Mouse (Mus musculus) olfactory bulb, adult 2 months (tissue): ENCODE measurements at regions not wholly inside any gene's neighbourhood (a gene's known extent, or its start where the extent isn't known, plus 50 kb on each side); places are given as distances from the start of the nearest gene placed in this dataset.
"Not testable (repeated sequence)": the region's sequence is repeated elsewhere in the genome, so short reads cannot be mapped to it uniquely, and the experiment has no call there.

Experiments
- H3K27ac ChIP-seq: fragments of 200-500 bp; 2 replicates; pipeline ENCODE4 v1.5.1; 2012; ENCODE audit warnings: low read depth, low read length; ENCODE audit not compliant: insufficient read depth
- H3K4me1 ChIP-seq: fragments of 200-500 bp; 2 replicates; pipeline ENCODE4 v1.6.1; 2012; ENCODE audit warnings: low read length; ENCODE audit not compliant: control insufficient read depth, insufficient read depth
- H3K4me3 ChIP-seq: fragments of 200-500 bp; 2 replicates; pipeline ENCODE4 v1.5.1; 2012; ENCODE audit warnings: mild to moderate bottlenecking, low read depth, low read length, moderate library complexity; ENCODE audit not compliant: insufficient read depth
- CTCF ChIP-seq: fragments of 200-500 bp; IDR thresholded peaks from 2 replicates; pipeline ENCODE4 v1.5.1; 2012; ENCODE audit warnings: low read depth, mild to moderate bottlenecking, low read length, moderate library complexity; ENCODE audit not compliant: insufficient read depth
- POLR2A ChIP-seq: fragments of 200-500 bp; IDR thresholded peaks from 2 replicates; pipeline ENCODE4 v1.6.1; 2012; ENCODE audit warnings: mild to moderate bottlenecking, low read depth, low read length, moderate library complexity; ENCODE audit not compliant: insufficient read depth
- WGBS: fragments of 180-500 bp; shearing (Covaris S2); methylation state at CpG from one replicate; pipeline ENCODE4 v1.1.7; 2018; 5-methylcytosine and 5-hydroxymethylcytosine counted together

GRCm38 (mm10) chr16:15119799-15120198 is 197.5 kb upstream of the Gm21897 start:
- WGBS, result 81% methylated on average over 1 of the region's 1 CpGs
- no peaks in the 10 kb centered on the region for H3K4me1 ChIP-seq
- H3K27ac ChIP-seq, result no peak overlapping the region

GRCm38 (mm10) chr16:15128996-15129395 is 188.3 kb upstream of the Gm21897 start:
- TF ChIP-seq CTCF (no peak), POLR2A (no peak)
- 82% methylated on average over 2 of the region's 2 CpGs for WGBS
- H3K4me3 ChIP-seq, result no peak overlapping the region
- H3K27ac ChIP-seq, result no peak overlapping the region
- no peaks in the 10 kb centered on the region for H3K4me1 ChIP-seq

More at GRCm38 (mm10) chr16:15119799-15120198, 197.5 kb upstream of the Gm21897 start:
- no peak for TF ChIP-seq CTCF
- TF ChIP-seq POLR2A, result no peak
- no peak overlapping the region for H3K4me3 ChIP-seq

GRCm38 (mm10) chr16:15129806-15130205 is 187.5 kb upstream of the Gm21897 start:
- 77% methylated on average over 2 of the region's 2 CpGs for WGBS
- no peak overlapping the region for H3K27ac ChIP-seq
- H3K4me3 ChIP-seq, result no peak overlapping the region
- H3K4me1 ChIP-seq, result no peaks in the 10 kb centered on the region
- TF ChIP-seq POLR2A (no peak), CTCF (no peak)

GRCm38 (mm10) chr16:15157852-15158251 is 159.4 kb upstream of the Gm21897 start:
- WGBS, result 73% methylated on average over 2 of the region's 2 CpGs
- no peak overlapping the region for H3K27ac ChIP-seq
- no peaks in the 10 kb centered on the region for H3K4me1 ChIP-seq
- no peak overlapping the region for H3K4me3 ChIP-seq
- TF ChIP-seq CTCF, result no peak
- no peak for TF ChIP-seq POLR2A

GRCm38 (mm10) chr16:15175516-15175915 is 141.7 kb upstream of the Gm21897 start:
- Histone ChIP-seq H3K27ac (no peak overlapping the region), H3K4me1 (no peaks in the 10 kb centered on the region), H3K4me3 (no peak overlapping the region)
- 55% methylated on average over 3 of the region's 3 CpGs for WGBS
- TF ChIP-seq POLR2A (no peak), CTCF (no peak)

GRCm38 (mm10) chr16:15185714-15186113 is 131.5 kb upstream of the Gm21897 start:
- WGBS, result 98% methylated on average over 1 of the region's 1 CpGs
- H3K27ac ChIP-seq, result no peak overlapping the region

GRCm38 (mm10) chr16:15194926-15195711 is 122.1 kb upstream of the Gm21897 start:
- TF ChIP-seq CTCF, result no peak
- no peak for TF ChIP-seq POLR2A
- Histone ChIP-seq H3K4me3 (no peak overlapping the region), H3K4me1 (no peaks in the 10 kb centered on the region), H3K27ac (no peak overlapping the region)
- 59% methylated on average over 6 of the region's 6 CpGs for WGBS

More at GRCm38 (mm10) chr16:15185714-15186113, 131.5 kb upstream of the Gm21897 start:
- TF ChIP-seq POLR2A (no peak), CTCF (no peak)
- no peak overlapping the region for H3K4me3 ChIP-seq
- H3K4me1 ChIP-seq, result no peaks in the 10 kb centered on the region

GRCm38 (mm10) chr16:15195931-15196330 is 121.3 kb upstream of the Gm21897 start:
- H3K4me3 ChIP-seq, H3K27ac ChIP-seq, H3K4me1 ChIP-seq: not testable (repeated sequence)
- 86% methylated on average over 7 of the region's 12 CpGs for WGBS

- no peak overlapping the region for H3K4me3 ChIP-seq
- no peaks in the 10 kb centered on the region for H3K4me1 ChIP-seq
- TF ChIP-seq POLR2A (no peak), CTCF (no peak)
- H3K27ac ChIP-seq, result no peak overlapping the region
Measured at GRCm38 (mm10) chr16:15196855-15197254, 120.4 kb upstream of the Gm21897 start.

GRCm38 (mm10) chr16:15215921-15216320 is 101.3 kb upstream of the Gm21897 start:
- TF ChIP-seq CTCF (no peak), POLR2A (no peak)
- no peak overlapping the region for H3K4me3 ChIP-seq
- 83% methylated on average over 2 of the region's 2 CpGs for WGBS
- no peak overlapping the region for H3K27ac ChIP-seq
- no peaks in the 10 kb centered on the region for H3K4me1 ChIP-seq
